Mouse (Mus musculus) brain, embryonic 14.5 days (tissue): ENCODE data around the gene Spin1.

ENCODE experiments used
- CTCF ChIP-seq: fragments of 200-500 bp; IDR thresholded peaks from 2 replicates; pipeline ENCODE4 v1.5.1; 2012; ENCODE audit warnings: inconsistent platforms, mild to moderate bottlenecking, moderate library complexity, borderline replicate concordance; ENCODE audit not compliant: insufficient read depth, insufficient read length; ENCODE audit errors: extremely low read depth
- POLR2A ChIP-seq: fragments of 200-500 bp; IDR thresholded peaks from 2 replicates; pipeline ENCODE4 v1.6.1; 2012; ENCODE audit warnings: mild to moderate bottlenecking, inconsistent platforms, borderline replicate concordance; ENCODE audit not compliant: poor library complexity, insufficient read depth, insufficient read length, severe bottlenecking; ENCODE audit errors: extremely low read depth

DNA sequence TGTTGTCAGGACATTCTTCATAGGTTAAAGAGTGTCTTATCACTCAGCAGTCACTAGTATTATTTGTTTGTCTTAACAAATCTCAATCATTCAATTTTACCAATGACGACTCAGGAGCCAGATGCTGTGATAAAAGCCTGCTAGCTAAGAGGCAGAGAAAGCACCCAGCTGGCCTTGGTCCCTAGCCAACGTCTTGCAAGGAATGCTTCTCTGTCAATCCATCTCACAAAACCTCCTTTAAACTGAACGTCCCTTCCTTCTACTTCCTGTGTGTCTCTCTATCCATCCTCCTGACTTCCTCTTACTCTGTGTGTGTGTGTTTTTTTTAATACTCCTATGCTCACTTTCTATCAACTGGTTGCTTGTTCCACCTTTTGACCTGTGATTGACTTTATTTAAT, 78.7 kb downstream of the Spin1 start:
- TF ChIP-seq CTCF, result no peak
- no peak for TF ChIP-seq POLR2A
